Mouse (Mus musculus): ENCODE measurements at regions not wholly inside any gene's neighbourhood (a gene's known extent, or its start where the extent isn't known, plus 50 kb on each side); places are given as distances from the start of the nearest gene placed in this dataset.

GRCm38 (mm10) chr11:17549148-17549547 is 291.8 kb downstream of the C1d start:
- TF ChIP-seq CTCF (IDR thresholded peaks at IDR 0.05; ENCODE audit: insufficient read depth, low read length) (no peak), POLR2A (IDR thresholded peaks at IDR 0.05; ENCODE audit: borderline replicate concordance, extremely low read depth, low read depth, low read length) (no peak)

All from lung, adult 2 months (tissue).